Mouse (Mus musculus): ENCODE measurements around the gene Slc25a16. TPM values are rescaled to one million over a fixed set of nuclear protein-coding genes. Genes with fewer than 3 reads are reported as not detected.
"Not testable (repeated sequence)": the region's sequence is repeated elsewhere in the genome, so short reads cannot be mapped to it uniquely, and the experiment has no call there.

Gene Slc25a16
- polyA plus RNA-seq, 1 experiment, result 3.6 TPM

- H3K36me3 ChIP-seq (ENCODE audit: control insufficient read depth, insufficient read depth), result no peaks in the 10 kb centered on the region
- no peaks in the 10 kb centered on the region for H3K79me3 ChIP-seq (ENCODE audit: low read depth)
- no peaks in the 10 kb centered on the region for H3K27me3 ChIP-seq (ENCODE audit: control insufficient read depth, insufficient read depth, insufficient read length)
- TF ChIP-seq MAX (IDR thresholded peaks at IDR 0.05) (no peak), FOSL1 (IDR thresholded peaks at IDR 0.05; ENCODE audit: insufficient read depth, low read length, poor library complexity, severe bottlenecking) (no peak), MYOG (IDR thresholded peaks at IDR 0.05; ENCODE audit: control insufficient read depth, extremely low read depth, insufficient read length) (no peak), CTCF (IDR thresholded peaks at IDR 0.05; ENCODE audit: control insufficient read depth, insufficient read depth, insufficient read length) (no peak), MYOD1 (IDR thresholded peaks at IDR 0.05; ENCODE audit: control insufficient read depth, insufficient read length, low read depth) (no peak), USF1 (IDR thresholded peaks at IDR 0.05; ENCODE audit: low read depth) (no peak), CEBPB (IDR thresholded peaks at IDR 0.05; ENCODE audit: low read depth) (no peak)
- H3ac ChIP-seq (ENCODE audit: control insufficient read depth, insufficient read length, low read depth), result no peak overlapping the region
- H3K4me3 ChIP-seq (ENCODE audit: insufficient read depth, poor library complexity, severe bottlenecking), result no peak overlapping the region
- H3K79me2 ChIP-seq (ENCODE audit: control insufficient read depth, insufficient read depth), result no peaks in the 10 kb centered on the region
Observed at GRCm38 (mm10) chr10:62902829-62903228, 17.6 kb upstream of the Slc25a16 start.

GRCm38 (mm10) chr10:62906336-62906735 lies 14.1 kb upstream of the Slc25a16 start:
- Histone ChIP-seq H3ac (ENCODE audit: control insufficient read depth, insufficient read length, low read depth) (no peak overlapping the region), H3K27me3 (ENCODE audit: control insufficient read depth, insufficient read depth, insufficient read length) (no peaks in the 10 kb centered on the region), H3K4me3 (ENCODE audit: insufficient read depth, poor library complexity, severe bottlenecking) (no peak overlapping the region), H3K36me3 (ENCODE audit: control insufficient read depth, insufficient read depth) (no peaks in the 10 kb centered on the region), H3K79me3 (ENCODE audit: low read depth) (no peaks in the 10 kb centered on the region), H3K79me2 (ENCODE audit: control insufficient read depth, insufficient read depth) (no peaks in the 10 kb centered on the region)
- no peak for TF ChIP-seq MYOD1 (IDR thresholded peaks at IDR 0.05; ENCODE audit: control insufficient read depth, insufficient read length, low read depth)
- no peak for TF ChIP-seq FOSL1 (IDR thresholded peaks at IDR 0.05; ENCODE audit: insufficient read depth, low read length, poor library complexity, severe bottlenecking)
- TF ChIP-seq MYOG (IDR thresholded peaks at IDR 0.05; ENCODE audit: control insufficient read depth, extremely low read depth, insufficient read length), result no peak
- TF ChIP-seq MAX (IDR thresholded peaks at IDR 0.05), result no peak
- no peak for TF ChIP-seq CTCF (IDR thresholded peaks at IDR 0.05; ENCODE audit: control insufficient read depth, insufficient read depth, insufficient read length)
- no peak for TF ChIP-seq USF1 (IDR thresholded peaks at IDR 0.05; ENCODE audit: low read depth)
- no peak for TF ChIP-seq CEBPB (IDR thresholded peaks at IDR 0.05; ENCODE audit: low read depth)

GRCm38 (mm10) chr10:62908896-62909295 lies 11.5 kb upstream of the Slc25a16 start, which contains the start of gene Tet1:
Gene Tet1 (minus strand): TSS chr10:62908996.
- H3K4me3 ChIP-seq (ENCODE audit: insufficient read depth, poor library complexity, severe bottlenecking); H3K27me3 ChIP-seq (ENCODE audit: control insufficient read depth, insufficient read depth, insufficient read length); H3ac ChIP-seq (ENCODE audit: control insufficient read depth, insufficient read length, low read depth); H3K79me2 ChIP-seq (ENCODE audit: control insufficient read depth, insufficient read depth); H3K36me3 ChIP-seq (ENCODE audit: control insufficient read depth, insufficient read depth); H3K79me3 ChIP-seq (ENCODE audit: low read depth): not testable (repeated sequence)

- no peak overlapping the region for H3K4me3 ChIP-seq (ENCODE audit: insufficient read depth, poor library complexity, severe bottlenecking)
- no peak for TF ChIP-seq MYOD1 (IDR thresholded peaks at IDR 0.05; ENCODE audit: control insufficient read depth, insufficient read length, low read depth)
- TF ChIP-seq MYOG (IDR thresholded peaks at IDR 0.05; ENCODE audit: control insufficient read depth, extremely low read depth, insufficient read length), result no peak
- no peaks in the 10 kb centered on the region for H3K79me3 ChIP-seq (ENCODE audit: low read depth)
- no peaks in the 10 kb centered on the region for H3K79me2 ChIP-seq (ENCODE audit: control insufficient read depth, insufficient read depth)
- no peaks in the 10 kb centered on the region for H3K36me3 ChIP-seq (ENCODE audit: control insufficient read depth, insufficient read depth)
- peaks cover 5% of the 10 kb centered on the region for H3K27me3 ChIP-seq (ENCODE audit: control insufficient read depth, insufficient read depth, insufficient read length)
- H3ac ChIP-seq (ENCODE audit: control insufficient read depth, insufficient read length, low read depth), result no peak overlapping the region
Observed at GRCm38 (mm10) chr10:62911120-62911519, 9.3 kb upstream of the Slc25a16 start.

- TF ChIP-seq MYOD1 (IDR thresholded peaks at IDR 0.05; ENCODE audit: control insufficient read depth, insufficient read length, low read depth), result no peak
- TF ChIP-seq MAX (IDR thresholded peaks at IDR 0.05), result no peak
- no peak for TF ChIP-seq CTCF (IDR thresholded peaks at IDR 0.05; ENCODE audit: control insufficient read depth, insufficient read depth, insufficient read length)
- TF ChIP-seq FOSL1 (IDR thresholded peaks at IDR 0.05; ENCODE audit: insufficient read depth, low read length, poor library complexity, severe bottlenecking), result no peak
- TF ChIP-seq MYOG (IDR thresholded peaks at IDR 0.05; ENCODE audit: control insufficient read depth, extremely low read depth, insufficient read length), result no peak
- Histone ChIP-seq H3K79me3 (ENCODE audit: low read depth) (peaks cover 7% of the 10 kb centered on the region), H3K27me3 (ENCODE audit: control insufficient read depth, insufficient read depth, insufficient read length) (no peaks in the 10 kb centered on the region), H3K4me3 (ENCODE audit: insufficient read depth, poor library complexity, severe bottlenecking) (no peak overlapping the region), H3K36me3 (ENCODE audit: control insufficient read depth, insufficient read depth) (no peaks in the 10 kb centered on the region), H3K79me2 (ENCODE audit: control insufficient read depth, insufficient read depth) (peaks cover 27% of the 10 kb centered on the region), H3ac (ENCODE audit: control insufficient read depth, insufficient read length, low read depth) (no peak overlapping the region)
Observed at GRCm38 (mm10) chr10:62918985-62919384, 1.4 kb upstream of the Slc25a16 start.

- no peaks in the 10 kb centered on the region for H3K27me3 ChIP-seq (ENCODE audit: control insufficient read depth, insufficient read depth, insufficient read length)
- H3K79me2 ChIP-seq (ENCODE audit: control insufficient read depth, insufficient read depth), result peaks cover 31% of the 10 kb centered on the region
- H3K4me3 ChIP-seq (ENCODE audit: insufficient read depth, poor library complexity, severe bottlenecking), result peak overlapping the region; percentile 76
- no peaks in the 10 kb centered on the region for H3K36me3 ChIP-seq (ENCODE audit: control insufficient read depth, insufficient read depth)
- no peak for TF ChIP-seq USF1 (IDR thresholded peaks at IDR 0.05; ENCODE audit: low read depth)
- H3K79me3 ChIP-seq (ENCODE audit: low read depth), result peaks cover 7% of the 10 kb centered on the region
- peak overlapping the region; percentile 96 for H3ac ChIP-seq (ENCODE audit: control insufficient read depth, insufficient read length, low read depth)
Observed at GRCm38 (mm10) chr10:62920766-62921156, 328 bp downstream of the Slc25a16 start.

Data from C2C12 (cell line).